Mouse (Mus musculus): ENCODE results near the gene Lrrn4cl. TPM values are rescaled to one million over a fixed set of nuclear protein-coding genes. Genes with fewer than 3 reads are reported as not detected.

Gene Lrrn4cl
- polyA plus RNA-seq (2015; fragmentation: Nextera tagmentation; extraction: Ambion mirVana), result 1.8 and 2.4 TPM in 2 replicates

DNA sequence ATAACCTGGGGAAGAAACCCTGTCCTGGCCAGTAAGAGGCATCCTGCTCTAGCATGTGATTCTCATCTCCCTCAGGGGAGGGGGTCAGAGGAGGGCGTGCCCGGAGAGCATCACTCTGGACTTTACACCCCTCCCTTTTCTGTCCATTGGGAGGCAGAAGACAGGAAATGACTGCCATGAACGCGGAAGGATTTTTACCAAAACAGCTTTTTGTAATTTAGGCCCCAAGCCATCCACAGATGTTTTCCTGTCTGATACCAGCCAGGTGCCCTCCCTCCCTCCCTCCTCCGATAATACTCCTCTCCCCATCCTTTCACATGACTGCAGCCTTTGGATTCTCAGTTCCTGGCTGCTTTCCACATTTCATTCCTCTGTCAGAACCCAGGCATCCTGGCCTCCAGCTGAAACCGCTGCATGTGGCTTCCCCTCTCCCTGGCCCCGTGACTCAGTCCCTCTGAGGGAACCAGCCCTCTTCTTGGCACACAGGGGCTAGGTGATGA, at the start of gene Lrrn4cl:
Gene Lrrn4cl, plus strand, starts transcription at position 367 of the 500 bp plus-strand sequence.
- H3K4me2 ChIP-seq, result peak within 1 kb of the TSS; percentile 28; the same call in 1 of the 2 replicates
- no peaks in the 10 kb centered on the region for H3K27me3 ChIP-seq
- peaks cover 13% of the 10 kb centered on the region for H3K4me1 ChIP-seq (replicated peaks)
- 0 out of 2 replicates have a peak within 1 kb of the TSS, but pooled peaks have one; percentile 7 for H3K9ac ChIP-seq
- WGBS, result 21% methylated on average over 7 of the region's 7 CpGs
- ATAC-seq (replicated peaks; ENCODE audit: insufficient number of reproducible peaks, insufficient read depth, low FRiP score, low read depth), result peak; percentile 60; the same call in 1 of the 2 replicates
- H3K27ac ChIP-seq, result peak within 1 kb of the TSS; percentile 53
- peaks cover 27% of the 10 kb centered on the region for H3K36me3 ChIP-seq
- no peaks in the 10 kb centered on the region for H3K9me3 ChIP-seq (replicated peaks)
- no peak within 1 kb of the TSS for H3K4me3 ChIP-seq

GRCm38 (mm10) chr19:8802130-8802821, 48.3 kb upstream of the Lrrn4cl start, which contains the start of gene Zbtb3:
Zbtb3 (plus strand) TSS chr19:8802555.
- Histone ChIP-seq H3K36me3 (peaks cover 20% of the 10 kb centered on the region), H3K4me1 (replicated peaks) (peaks cover 19% of the 10 kb centered on the region), H3K4me3 (peak within 1 kb of the TSS; percentile 71), H3K9me3 (replicated peaks) (no peaks in the 10 kb centered on the region), H3K9ac (peak within 1 kb of the TSS; percentile 62), H3K27me3 (no peaks in the 10 kb centered on the region), H3K4me2 (peak within 1 kb of the TSS; percentile 65), H3K27ac (peak within 1 kb of the TSS; percentile 87)
- under 1% methylated on average over 30 of the region's 30 CpGs for WGBS
- peak; percentile 96 for ATAC-seq (replicated peaks; ENCODE audit: insufficient number of reproducible peaks, insufficient read depth, low FRiP score, low read depth)

DNA sequence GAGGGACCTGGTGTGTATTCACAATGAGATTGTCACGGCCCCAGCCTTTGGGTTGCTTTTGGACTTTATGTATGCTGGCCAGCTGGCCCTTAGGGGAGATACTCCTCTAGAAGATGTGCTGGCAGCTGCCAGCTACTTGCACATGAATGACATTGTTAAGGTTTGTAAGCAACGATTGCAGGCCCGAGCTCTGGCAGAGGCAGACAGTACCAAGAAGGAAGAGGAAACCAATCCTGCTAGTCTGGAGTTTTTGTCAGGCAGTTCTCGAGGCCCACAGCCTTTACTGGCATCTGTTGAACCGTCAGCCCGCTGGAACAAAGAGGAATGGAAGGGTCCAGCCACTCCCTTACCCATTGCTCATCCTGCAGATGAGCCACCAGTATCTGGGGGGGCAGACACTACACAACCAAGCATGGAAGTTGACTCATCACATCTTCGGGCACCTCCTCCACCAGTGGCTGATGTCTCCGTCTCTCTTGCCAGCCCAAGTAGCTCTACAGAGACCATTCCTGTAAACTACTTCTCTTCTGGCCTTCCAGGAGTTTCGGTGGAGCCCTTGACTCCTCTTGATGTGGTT, 47.3 kb upstream of the Lrrn4cl start:
- Histone ChIP-seq H3K27ac (peak overlapping the region; percentile 87; the same call in 1 of the 2 replicates), H3K4me1 (replicated peaks) (peaks cover 12% of the 10 kb centered on the region), H3K27me3 (no peaks in the 10 kb centered on the region), H3K4me3 (peak overlapping the region; percentile 71), H3K9me3 (replicated peaks) (no peaks in the 10 kb centered on the region), H3K9ac (peak overlapping the region; percentile 62; the same call in 1 of the 2 replicates), H3K36me3 (peaks cover 30% of the 10 kb centered on the region), H3K4me2 (peak overlapping the region; percentile 65)
- 87% methylated on average over 9 of the region's 9 CpGs for WGBS
- ATAC-seq (replicated peaks; ENCODE audit: insufficient number of reproducible peaks, insufficient read depth, low FRiP score, low read depth), result no peak

DNA sequence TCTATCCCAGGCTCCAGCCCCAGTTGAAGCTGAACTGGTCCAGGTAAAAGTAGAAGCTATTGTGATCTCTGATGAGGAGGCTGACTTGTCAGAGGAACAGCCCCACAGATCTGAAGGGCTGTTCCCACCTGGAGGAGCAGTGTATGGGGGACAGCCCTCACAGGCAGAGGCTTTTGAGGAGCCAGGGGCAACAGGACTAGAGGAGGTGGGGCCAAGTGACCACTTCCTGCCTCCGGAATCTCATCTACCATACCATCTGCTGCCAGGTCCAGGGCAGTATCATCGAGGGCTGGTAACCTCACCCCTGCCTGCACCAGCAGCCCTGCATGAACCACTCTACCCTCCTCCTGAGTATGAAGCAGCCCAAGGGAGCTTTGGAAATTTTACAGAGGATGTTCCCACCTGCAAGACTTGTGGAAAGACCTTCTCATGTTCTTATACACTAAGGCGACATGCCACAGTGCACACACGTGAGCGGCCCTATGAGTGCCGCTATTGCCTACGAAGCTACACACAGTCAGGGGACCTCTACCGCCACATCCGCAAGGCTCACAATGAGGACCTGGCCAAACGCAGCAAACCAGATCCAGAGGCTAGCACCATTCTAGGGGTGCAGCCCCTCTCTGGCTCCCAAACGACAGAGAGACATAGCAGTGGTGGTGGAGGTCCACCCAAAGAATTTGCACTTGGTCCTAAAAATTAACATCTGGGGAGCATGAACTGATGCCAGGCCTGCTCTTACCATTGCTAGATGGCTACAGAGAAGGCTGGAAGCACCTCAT, 46.5 kb upstream of the Lrrn4cl start:
- no peak for ATAC-seq (replicated peaks; ENCODE audit: insufficient number of reproducible peaks, insufficient read depth, low FRiP score, low read depth)
- peaks cover 12% of the 10 kb centered on the region for H3K4me1 ChIP-seq (replicated peaks)
- WGBS, result 86% methylated on average over 11 of the region's 11 CpGs

DNA sequence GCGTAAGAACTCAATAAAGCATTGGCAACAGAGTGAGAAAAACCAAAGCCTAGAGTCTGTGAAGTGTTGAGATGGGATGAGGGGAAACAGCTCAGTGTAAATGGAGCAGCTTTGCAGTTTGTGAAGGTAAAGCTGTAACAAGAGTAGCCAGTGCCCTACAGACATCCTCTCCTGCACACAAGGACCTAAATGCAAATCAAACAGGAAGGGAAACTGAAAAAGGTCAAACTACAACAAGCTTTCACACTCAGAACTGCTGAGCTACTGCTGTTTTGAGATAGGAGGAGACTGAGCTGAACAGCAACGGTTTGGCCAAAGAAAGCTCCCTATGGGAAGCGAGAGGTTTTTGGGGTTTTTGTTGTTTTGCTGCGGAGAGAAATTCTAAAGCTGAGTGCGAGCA, 43.8 kb upstream of the Lrrn4cl start:
- H3K27ac ChIP-seq, result no peak overlapping the region
- WGBS, result 94% methylated on average over 5 of the region's 5 CpGs
- H3K9ac ChIP-seq, result no peak overlapping the region
- no peaks in the 10 kb centered on the region for H3K27me3 ChIP-seq
- peaks cover 57% of the 10 kb centered on the region for H3K36me3 ChIP-seq
- H3K4me2 ChIP-seq, result no peak overlapping the region
- no peaks in the 10 kb centered on the region for H3K9me3 ChIP-seq (replicated peaks)
- no peak for ATAC-seq (replicated peaks; ENCODE audit: insufficient number of reproducible peaks, insufficient read depth, low FRiP score, low read depth)
- H3K4me3 ChIP-seq, result no peak overlapping the region
- H3K4me1 ChIP-seq (replicated peaks), result peaks cover 9% of the 10 kb centered on the region

More for the DNA sequence above, 46.5 kb upstream of the Lrrn4cl start:
- Histone ChIP-seq H3K4me3 (no peak overlapping the region), H3K27ac (no peak overlapping the region), H3K9ac (no peak overlapping the region), H3K27me3 (no peaks in the 10 kb centered on the region), H3K4me2 (no peak overlapping the region), H3K9me3 (replicated peaks) (no peaks in the 10 kb centered on the region), H3K36me3 (peaks cover 36% of the 10 kb centered on the region)

DNA sequence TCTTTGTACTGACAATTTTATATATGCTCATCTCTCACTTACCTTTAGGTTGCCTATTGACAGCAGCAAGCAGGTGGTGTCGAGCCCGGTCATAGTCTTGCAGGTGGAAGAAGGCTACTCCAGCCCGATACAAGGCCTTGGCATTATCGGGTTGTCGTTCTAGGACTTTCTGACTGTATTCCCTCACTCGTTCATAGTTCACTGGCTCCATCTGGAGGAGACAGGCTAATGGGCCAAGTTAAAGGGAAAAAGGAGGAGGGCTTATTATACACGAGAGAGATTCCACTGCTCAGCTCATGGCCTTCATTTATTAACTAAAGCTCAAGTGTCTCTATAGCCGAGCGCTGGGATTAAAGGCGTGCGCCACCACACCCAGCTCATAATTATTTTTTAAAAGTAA, 34.8 kb upstream of the Lrrn4cl start:
- Histone ChIP-seq H3K27ac (no peak overlapping the region), H3K27me3 (no peaks in the 10 kb centered on the region), H3K4me3 (no peak overlapping the region), H3K4me1 (replicated peaks) (peaks cover 19% of the 10 kb centered on the region), H3K36me3 (peaks cover 34% of the 10 kb centered on the region), H3K9me3 (replicated peaks) (no peaks in the 10 kb centered on the region), H3K4me2 (no peak overlapping the region), H3K9ac (no peak overlapping the region)
- ATAC-seq (replicated peaks; ENCODE audit: insufficient number of reproducible peaks, insufficient read depth, low FRiP score, low read depth), result no peak
- 79% methylated on average over 11 of the region's 11 CpGs for WGBS

GRCm38 (mm10) chr19:8817001-8817400, 33.6 kb upstream of the Lrrn4cl start:
- ATAC-seq (replicated peaks; ENCODE audit: insufficient number of reproducible peaks, insufficient read depth, low FRiP score, low read depth), result no peak
- H3K27me3 ChIP-seq, result no peaks in the 10 kb centered on the region
- H3K4me1 ChIP-seq (replicated peaks), result peaks cover 23% of the 10 kb centered on the region
- no peak overlapping the region for H3K9ac ChIP-seq
- peaks cover 24% of the 10 kb centered on the region for H3K36me3 ChIP-seq
- H3K27ac ChIP-seq, result no peak overlapping the region
- H3K4me3 ChIP-seq, result no peak overlapping the region
- WGBS, result 75% methylated on average over 3 of the region's 3 CpGs
- peak overlapping the region; percentile 1; the same call in 1 of the 2 replicates for H3K4me2 ChIP-seq
- H3K9me3 ChIP-seq (replicated peaks), result no peaks in the 10 kb centered on the region

DNA sequence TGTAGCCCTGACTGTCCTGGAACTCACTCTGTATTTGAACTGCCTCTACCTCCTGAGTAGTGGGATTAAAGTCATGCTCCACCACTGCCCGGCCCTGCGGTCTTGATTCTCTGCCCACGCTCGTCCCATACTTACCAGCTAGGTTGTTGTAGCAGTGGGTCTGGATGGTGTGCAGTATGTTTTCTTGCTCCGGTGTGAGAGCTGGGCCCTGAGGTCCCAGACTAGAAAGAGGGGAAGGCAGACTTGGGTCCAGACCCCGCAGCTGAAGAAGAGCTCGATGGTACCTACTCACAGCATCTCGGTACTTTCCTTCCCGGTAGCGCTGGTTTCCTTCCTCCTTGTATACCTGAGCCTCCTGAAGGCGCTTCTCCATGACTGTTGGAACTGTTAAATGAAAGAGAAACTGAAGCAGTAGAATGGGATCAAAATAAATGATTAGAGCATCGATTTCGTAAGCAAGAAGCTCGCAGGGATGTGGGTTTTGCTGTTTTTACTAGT, 32.2 kb upstream of the Lrrn4cl start:
- no peak for ATAC-seq (replicated peaks; ENCODE audit: insufficient number of reproducible peaks, insufficient read depth, low FRiP score, low read depth)
- Histone ChIP-seq H3K4me2 (peak overlapping the region; percentile 83), H3K36me3 (peaks cover 19% of the 10 kb centered on the region), H3K27me3 (no peaks in the 10 kb centered on the region), H3K9me3 (replicated peaks) (no peaks in the 10 kb centered on the region), H3K4me1 (replicated peaks) (peaks cover 37% of the 10 kb centered on the region), H3K9ac (peak overlapping the region; percentile 65), H3K4me3 (peak overlapping the region; percentile 91), H3K27ac (peak overlapping the region; percentile 99)
- 18% methylated on average over 14 of the region's 14 CpGs for WGBS

- peak; percentile 89 for ATAC-seq (replicated peaks; ENCODE audit: insufficient number of reproducible peaks, insufficient read depth, low FRiP score, low read depth)
- peaks cover 20% of the 10 kb centered on the region for H3K36me3 ChIP-seq
- no peaks in the 10 kb centered on the region for H3K9me3 ChIP-seq (replicated peaks)
- peak within 1 kb of the TSS; percentile 83 for H3K4me2 ChIP-seq
- peak within 1 kb of the TSS; percentile 99 for H3K27ac ChIP-seq
- peaks cover 37% of the 10 kb centered on the region for H3K4me1 ChIP-seq (replicated peaks)
- WGBS, result under 1% methylated on average over 33 of the region's 33 CpGs
- no peaks in the 10 kb centered on the region for H3K27me3 ChIP-seq
- H3K9ac ChIP-seq, result peak within 1 kb of the TSS; percentile 95
- peak within 1 kb of the TSS; percentile 91 for H3K4me3 ChIP-seq
Observed at GRCm38 (mm10) chr19:8818801-8819595, 31.6 kb upstream of the Lrrn4cl start, which contains the start of gene Ttc9c. Ttc9c (minus strand) TSS chr19:8819333.
